Mouse (Mus musculus) urinary bladder, adult 2 months (tissue): ENCODE results near the gene Sephs1. TPM values are rescaled to one million over a fixed set of nuclear protein-coding genes. Genes with fewer than 3 reads are reported as not detected.
"Not testable (repeated sequence)": the region's sequence is repeated elsewhere in the genome, so short reads cannot be mapped to it uniquely, and the experiment has no call there.

Source experiments
- DNase-seq: peaks from one replicate; pipeline ENCODE4 v3.0.0; 2022; ENCODE audit warnings: low spot score
- polyA plus RNA-seq: library from polyadenylated mRNA; depleted of rRNA; stranded (reverse); fragments of >200 nt; gene quantifications from 2 replicates; pipeline ENCODE4 v1.2.3, GENCODE M21; 2012

Gene Sephs1
- polyA plus RNA-seq, 1 experiment, result 22.3 TPM

GRCm38 (mm10) chr2:4907916-4908315, 26.6 kb downstream of the Sephs1 start:
- DNase-seq, result no peak

- DNase-seq, result no peak
These were observed 27.5 kb downstream of the Sephs1 start for GRCm38 (mm10) chr2:4908771-4909315.

GRCm38 (mm10) chr2:4909909-4910308, 28.5 kb downstream of the Sephs1 start:
- DNase-seq, result no peak

GRCm38 (mm10) chr2:4910521-4910920, 29.2 kb downstream of the Sephs1 start:
- DNase-seq, result no peak

GRCm38 (mm10) chr2:4913949-4914348, 32.6 kb downstream of the Sephs1 start:
- no peak for DNase-seq

GRCm38 (mm10) chr2:4916037-4916436, 34.7 kb downstream of the Sephs1 start:
- no peak for DNase-seq

- DNase-seq, result peak; percentile 37
These were observed 36.1 kb downstream of the Sephs1 start for GRCm38 (mm10) chr2:4917326-4918021.

GRCm38 (mm10) chr2:4918860-4919739, 37.7 kb downstream of the Sephs1 start, which contains the start of gene Phyh:
Phyh (plus strand) TSS chr2:4919019.
- DNase-seq, result peak; percentile 79

- no peak for DNase-seq
These were observed 39.7 kb downstream of the Sephs1 start for GRCm38 (mm10) chr2:4921019-4921418.

GRCm38 (mm10) chr2:4922476-4923164, 41.3 kb downstream of the Sephs1 start:
- DNase-seq, result no peak

GRCm38 (mm10) chr2:4927391-4927790, 46.0 kb downstream of the Sephs1 start:
- DNase-seq, result no peak

GRCm38 (mm10) chr2:4929230-4929629, 47.9 kb downstream of the Sephs1 start:
- DNase-seq, result no peak

GRCm38 (mm10) chr2:4934516-4934915, 53.2 kb downstream of the Sephs1 start:
- DNase-seq, result no peak

GRCm38 (mm10) chr2:4937931-4938330, 56.6 kb downstream of the Sephs1 start:
- DNase-seq, result no peak

GRCm38 (mm10) chr2:4940861-4941260, 59.5 kb downstream of the Sephs1 start:
- DNase-seq, result no peak

GRCm38 (mm10) chr2:4949691-4950090, 68.3 kb downstream of the Sephs1 start:
- DNase-seq, result not testable (repeated sequence)

GRCm38 (mm10) chr2:4950986-4951385, 69.6 kb downstream of the Sephs1 start:
- DNase-seq, result no peak

GRCm38 (mm10) chr2:4954216-4954760, 72.9 kb downstream of the Sephs1 start:
- no peak for DNase-seq

- DNase-seq, result no peak
These were observed 76.7 kb downstream of the Sephs1 start for GRCm38 (mm10) chr2:4958039-4958438.
